Mouse (Mus musculus): ENCODE data around the gene Atxn1. TPM values are rescaled to one million over a fixed set of nuclear protein-coding genes. Genes with fewer than 3 reads are reported as not detected.
A peak's percentile ranks its signal among the peaks of the same experiment; 100 is the strongest.

Atxn1 gene
- total RNA-seq (2021) = 10 to 100 TPM; 27.3 to 30.1 TPM
- polyA plus RNA-seq (2012; rRNA removed) = 7.5 and 11.7 TPM in 2 replicates
- long read RNA-seq, partial matches to known transcripts = 0 of 4 reads
- long read RNA-seq, other reads (novel, unspliced or antisense) = 4 of 4 reads

DNA sequence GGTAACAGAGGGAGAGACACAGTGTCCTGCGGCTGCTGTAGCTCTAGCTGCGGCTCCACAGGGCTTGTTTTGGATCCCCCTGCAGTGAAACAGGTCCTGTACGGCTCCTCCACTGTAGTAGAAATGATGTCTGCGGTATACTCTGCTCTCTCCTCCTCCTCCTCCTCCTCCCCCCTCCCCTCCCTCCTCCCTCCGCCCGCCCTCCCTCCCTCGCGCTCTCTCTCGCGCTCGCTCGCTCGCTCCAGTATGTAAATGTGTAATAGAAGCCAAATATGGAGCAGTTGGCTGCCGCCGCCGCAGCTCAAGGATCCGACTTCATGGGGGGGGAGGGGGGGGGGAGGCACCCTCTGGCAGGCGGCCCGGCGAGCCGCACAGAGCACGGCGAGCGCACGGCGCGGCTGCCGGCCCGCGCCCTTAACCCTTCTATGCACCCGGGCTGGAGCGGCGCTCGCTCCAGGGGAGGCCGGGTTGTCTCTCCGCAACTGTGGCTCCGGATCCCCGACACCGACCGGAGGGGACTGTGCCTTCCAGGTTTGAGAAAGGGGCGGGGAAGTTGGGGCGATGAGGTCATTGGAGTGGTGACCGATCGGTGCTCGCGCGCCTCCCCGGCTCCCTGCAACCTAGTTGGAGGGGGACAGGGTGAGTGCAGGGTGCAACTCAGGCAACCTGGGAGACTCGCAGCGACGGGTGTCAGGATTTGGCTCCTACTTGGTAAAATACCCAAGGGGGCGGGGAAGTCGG, at the start of gene Atxn1:
TSS of gene Atxn1 (minus strand) at position 156 of the 741 bp plus-strand sequence.
- Histone ChIP-seq H3K79me2 (replicated peaks; ENCODE audit: control insufficient read depth, insufficient read depth, low read length) (no peaks in the 10 kb centered on the region), H3K27me3 (ENCODE audit: control insufficient read depth, insufficient read depth, low read length) (no peaks in the 10 kb centered on the region), H3K4me1 (ENCODE audit: control insufficient read depth, insufficient read depth, low read length) (peaks cover 12% of the 10 kb centered on the region), H3K27ac (peak within 1 kb of the TSS; percentile 99), H3K9ac (ENCODE audit: low read depth, low read length) (peak within 1 kb of the TSS; percentile 98), H3K36me3 (ENCODE audit: control insufficient read depth, insufficient read depth, low read length) (peaks cover 4% of the 10 kb centered on the region), H3K4me3 (peak within 1 kb of the TSS; percentile 95)
- peak; percentile 70 for TF ChIP-seq POLR2A (IDR thresholded peaks at IDR 0.05; ENCODE audit: insufficient read depth, low read depth, low read length)
- no peak for TF ChIP-seq EP300 (IDR thresholded peaks at IDR 0.05; ENCODE audit: insufficient read depth, low read depth, low read length)
- no peak for TF ChIP-seq CTCF (IDR thresholded peaks at IDR 0.05)
- intact Hi-C loops (cut with DNase I) = loop anchor here (2.0 to 5.0 kb wide), 4 partner anchors 38 to 392 kb away; no protein-coding TSS in a partner anchor
- peak; percentile 87 to 89 for DNase-seq
- under 1% methylated on average over 51 of the region's 53 CpGs for WGBS

DNA sequence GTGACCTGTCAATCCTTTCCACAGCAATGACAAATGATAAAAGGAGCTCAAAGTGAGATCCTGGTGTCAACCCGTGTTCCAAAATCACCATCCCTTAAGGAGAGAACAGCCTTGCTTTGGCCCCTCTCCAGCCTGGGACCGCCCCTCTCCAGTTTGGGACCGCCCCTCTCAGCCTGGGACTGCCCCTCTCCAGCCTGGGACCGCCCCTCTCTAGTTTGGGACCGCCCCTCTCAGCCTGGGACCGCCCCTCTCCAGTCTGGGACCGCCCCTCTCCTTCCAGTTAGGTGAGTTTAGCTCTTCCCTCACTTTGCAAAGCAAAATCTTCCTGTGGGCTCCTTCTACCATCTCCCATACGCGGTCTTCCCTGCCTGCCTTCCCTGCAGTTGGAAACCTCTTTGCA, 46.4 kb upstream of the Atxn1 start:
- intact Hi-C loops (cut with DNase I) = no loop called here
- Histone ChIP-seq H3K79me2 (replicated peaks; ENCODE audit: control insufficient read depth, insufficient read depth, low read length) (no peaks in the 10 kb centered on the region), H3K4me1 (ENCODE audit: control insufficient read depth, insufficient read depth, low read length) (peaks cover 6% of the 10 kb centered on the region), H3K4me3 (no peak overlapping the region), H3K36me3 (ENCODE audit: control insufficient read depth, insufficient read depth, low read length) (no peaks in the 10 kb centered on the region), H3K27ac (no peak overlapping the region), H3K27me3 (ENCODE audit: control insufficient read depth, insufficient read depth, low read length) (no peaks in the 10 kb centered on the region), H3K9ac (ENCODE audit: low read depth, low read length) (no peak overlapping the region)
- DNase-seq = no peak
- TF ChIP-seq EP300 (IDR thresholded peaks at IDR 0.05; ENCODE audit: insufficient read depth, low read depth, low read length) (no peak), CTCF (IDR thresholded peaks at IDR 0.05) (no peak), POLR2A (IDR thresholded peaks at IDR 0.05; ENCODE audit: insufficient read depth, low read depth, low read length) (no peak)
- 34% methylated on average over 9 of the region's 9 CpGs for WGBS

DNA sequence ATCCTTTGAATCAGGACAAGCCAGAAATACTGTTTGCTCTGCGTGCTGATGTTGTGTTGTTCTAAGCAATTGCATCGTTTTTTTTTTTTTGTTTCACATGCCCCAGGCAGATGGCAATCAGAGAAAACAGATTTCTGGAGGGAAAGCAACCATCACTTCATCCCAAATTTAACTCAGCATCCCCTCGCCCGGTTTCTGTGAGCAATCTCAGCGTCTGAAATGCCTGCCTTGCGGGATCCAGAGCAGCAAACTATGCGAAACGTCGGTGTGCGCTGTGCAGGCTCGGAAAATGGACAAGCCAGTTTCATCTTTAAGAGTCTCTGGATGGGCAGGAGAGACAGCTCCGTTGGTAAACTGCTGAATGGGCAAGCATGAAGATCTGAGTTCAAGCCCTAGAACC, 45.3 kb upstream of the Atxn1 start:
- no peaks in the 10 kb centered on the region for H3K36me3 ChIP-seq (ENCODE audit: control insufficient read depth, insufficient read depth, low read length)
- H3K27ac ChIP-seq = no peak overlapping the region
- H3K4me1 ChIP-seq (ENCODE audit: control insufficient read depth, insufficient read depth, low read length) = peaks cover 8% of the 10 kb centered on the region
- no peak overlapping the region for H3K4me3 ChIP-seq
- DNase-seq = no peak
- H3K27me3 ChIP-seq (ENCODE audit: control insufficient read depth, insufficient read depth, low read length) = no peaks in the 10 kb centered on the region
- no peak for TF ChIP-seq CTCF (IDR thresholded peaks at IDR 0.05)
- TF ChIP-seq EP300 (IDR thresholded peaks at IDR 0.05; ENCODE audit: insufficient read depth, low read depth, low read length) = no peak
- TF ChIP-seq POLR2A (IDR thresholded peaks at IDR 0.05; ENCODE audit: insufficient read depth, low read depth, low read length) = no peak
- 80% methylated on average over 12 of the region's 12 CpGs for WGBS
- H3K79me2 ChIP-seq (replicated peaks; ENCODE audit: control insufficient read depth, insufficient read depth, low read length) = no peaks in the 10 kb centered on the region
- intact Hi-C loops (cut with DNase I) = no loop called here
- H3K9ac ChIP-seq (ENCODE audit: low read depth, low read length) = no peak overlapping the region

DNA sequence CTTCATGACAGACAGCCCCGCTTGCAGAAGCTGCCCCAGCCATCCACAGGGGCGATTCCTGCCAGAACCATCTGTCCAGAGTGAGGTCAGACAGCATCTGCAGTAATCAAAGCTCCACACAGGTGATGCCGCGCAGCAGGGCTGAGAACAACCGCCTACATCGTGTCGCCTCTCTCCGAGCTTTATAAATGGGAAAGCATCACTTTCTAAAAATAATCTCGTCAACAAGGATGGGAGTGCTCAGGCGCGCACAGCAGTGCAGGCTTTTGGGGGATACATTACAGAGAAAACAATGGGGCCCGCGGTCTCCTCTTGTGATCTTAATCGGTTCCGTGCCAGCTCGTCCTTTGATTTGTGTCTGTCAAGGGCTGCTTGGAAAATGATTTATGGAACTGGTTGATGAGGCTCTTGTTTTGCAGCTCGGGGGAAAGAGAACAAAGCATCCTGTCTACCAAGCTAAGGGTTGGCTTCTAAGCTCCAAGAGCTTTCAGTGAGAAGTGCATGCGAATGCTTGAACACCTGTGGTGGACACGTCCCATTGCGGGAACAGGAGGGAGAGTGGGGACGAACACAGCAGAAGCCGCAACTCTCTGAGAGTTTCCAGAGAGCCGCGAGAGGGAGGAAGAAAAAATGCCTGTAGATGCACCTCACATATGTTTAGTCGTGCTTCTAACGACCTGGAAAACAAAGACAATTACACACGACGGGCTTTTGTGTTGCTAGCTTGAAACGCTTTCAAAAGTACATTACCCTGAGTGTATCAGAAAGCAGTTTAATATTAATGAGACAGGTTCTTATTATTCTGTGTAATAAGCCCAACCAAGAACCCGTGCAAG, 44.2 kb upstream of the Atxn1 start:
- Histone ChIP-seq H3K79me2 (replicated peaks; ENCODE audit: control insufficient read depth, insufficient read depth, low read length) (no peaks in the 10 kb centered on the region), H3K4me3 (no peak overlapping the region), H3K36me3 (ENCODE audit: control insufficient read depth, insufficient read depth, low read length) (no peaks in the 10 kb centered on the region), H3K9ac (ENCODE audit: low read depth, low read length) (no peak overlapping the region), H3K4me1 (ENCODE audit: control insufficient read depth, insufficient read depth, low read length) (peaks cover 8% of the 10 kb centered on the region), H3K27ac (no peak overlapping the region), H3K27me3 (ENCODE audit: control insufficient read depth, insufficient read depth, low read length) (no peaks in the 10 kb centered on the region)
- intact Hi-C loops (cut with DNase I) = no loop called here
- TF ChIP-seq POLR2A (IDR thresholded peaks at IDR 0.05; ENCODE audit: insufficient read depth, low read depth, low read length) = no peak
- TF ChIP-seq CTCF (IDR thresholded peaks at IDR 0.05) = no peak
- TF ChIP-seq EP300 (IDR thresholded peaks at IDR 0.05; ENCODE audit: insufficient read depth, low read depth, low read length) = no peak
- DNase-seq = no peak
- WGBS = 17% methylated on average over 30 of the region's 30 CpGs

DNA sequence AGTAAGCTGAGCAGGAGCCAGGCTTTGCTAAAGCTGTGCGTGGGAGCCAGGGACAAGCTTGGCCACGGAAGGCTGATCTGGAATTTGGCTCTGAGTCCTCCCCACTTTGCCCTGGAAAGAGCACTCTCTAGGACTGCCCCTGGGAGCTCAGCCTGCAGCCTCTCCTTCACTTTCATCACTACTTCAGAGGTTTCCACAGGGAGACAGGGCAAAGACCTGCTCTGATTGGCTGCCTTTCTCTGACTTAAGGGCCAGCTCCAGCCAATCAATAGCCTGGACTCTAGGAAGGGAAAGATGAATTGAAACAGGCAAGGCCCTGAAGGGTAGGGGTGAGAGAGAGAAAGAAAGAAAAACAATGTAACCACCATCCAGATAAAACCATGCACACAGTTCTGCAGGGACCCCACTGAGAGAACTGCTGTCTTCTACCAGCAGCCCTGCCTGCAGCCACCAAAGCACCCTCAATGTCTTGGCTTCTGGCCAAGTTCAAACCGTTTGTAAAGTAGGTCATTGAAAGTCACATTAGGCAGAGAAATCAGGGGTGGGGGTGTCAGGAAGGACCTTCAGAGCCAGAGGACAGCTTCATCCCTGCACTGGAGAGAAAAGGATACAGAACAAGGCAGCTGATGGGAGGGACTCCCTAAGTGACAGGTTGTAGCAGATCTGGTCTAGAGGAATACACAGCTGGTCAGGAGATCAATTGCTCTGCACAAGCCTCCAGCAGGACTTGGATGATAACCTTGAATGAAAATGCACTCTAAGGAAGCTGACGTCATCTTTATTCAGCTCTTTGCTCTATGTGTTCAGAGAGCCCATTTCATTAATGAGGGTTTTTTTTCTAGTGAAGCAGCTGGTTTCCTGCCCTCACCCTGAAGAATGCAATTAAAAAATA, 41.6 kb upstream of the Atxn1 start:
- intact Hi-C loops (cut with DNase I) = no loop called here
- Histone ChIP-seq H3K9ac (ENCODE audit: low read depth, low read length) (no peak overlapping the region), H3K4me3 (no peak overlapping the region), H3K27ac (no peak overlapping the region), H3K36me3 (ENCODE audit: control insufficient read depth, insufficient read depth, low read length) (no peaks in the 10 kb centered on the region), H3K79me2 (replicated peaks; ENCODE audit: control insufficient read depth, insufficient read depth, low read length) (no peaks in the 10 kb centered on the region), H3K27me3 (ENCODE audit: control insufficient read depth, insufficient read depth, low read length) (no peaks in the 10 kb centered on the region), H3K4me1 (ENCODE audit: control insufficient read depth, insufficient read depth, low read length) (peaks cover 8% of the 10 kb centered on the region)
- DNase-seq = peak; percentile 41 to 65
- TF ChIP-seq CTCF (IDR thresholded peaks at IDR 0.05) (no peak), POLR2A (IDR thresholded peaks at IDR 0.05; ENCODE audit: insufficient read depth, low read depth, low read length) (no peak), EP300 (IDR thresholded peaks at IDR 0.05; ENCODE audit: insufficient read depth, low read depth, low read length) (no peak)
- 12% methylated on average over 4 of the region's 4 CpGs for WGBS

Measured in heart, adult 2 months (tissue).